Mouse (Mus musculus): ENCODE data around the gene Rd3l. TPM values are rescaled to one million over a fixed set of nuclear protein-coding genes. Genes with fewer than 3 reads are reported as not detected.

The Rd3l gene
- total and polyA plus RNA-seq, 3 experiments, result 0.08 TPM; not detected in 2

DNA sequence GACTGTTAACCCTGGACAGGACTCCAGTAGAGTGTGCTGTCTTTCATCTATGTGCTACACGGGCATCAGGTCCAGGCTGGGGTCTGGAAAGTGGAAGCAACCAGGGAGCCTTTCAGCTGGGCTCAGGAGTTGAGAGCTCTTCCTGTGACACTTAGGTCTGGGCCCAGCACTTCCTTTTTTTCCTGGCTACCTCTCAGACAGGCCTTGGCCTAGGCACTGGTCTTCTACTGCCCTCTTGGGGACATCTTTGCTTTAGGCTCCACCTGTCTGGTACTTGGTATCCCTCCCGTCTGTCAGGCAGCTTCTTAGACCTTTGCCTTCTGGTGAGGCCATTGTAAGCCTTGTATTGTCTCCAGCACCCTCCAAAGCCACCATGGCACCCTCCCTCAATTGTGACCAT lies 34.4 kb downstream of the Rd3l start:
- peak; percentile 88 for DNase-seq (ENCODE audit: low read depth, low spot score)
- Histone ChIP-seq H3K79me2 (ENCODE audit: control insufficient read depth, insufficient read depth, low read length, poor library complexity) (no peaks in the 10 kb centered on the region), H3K9ac (ENCODE audit: control insufficient read depth, low read depth, low read length, poor library complexity, severe bottlenecking) (peak overlapping the region; percentile 50), H3K36me3 (ENCODE audit: control insufficient read depth in 1 of 2, insufficient read depth in 2 of 2, low read length in 2 of 2) (peaks cover 0 to 13% of the 10 kb centered on the region in 2 experiments; a peak in 2 of 4 replicates), H3K27ac (ENCODE audit: control insufficient read depth, low read depth, low read length) (peak overlapping the region; percentile 85), H3K27me3 (ENCODE audit: control insufficient read depth in 1 of 2, insufficient read depth in 2 of 2, low read length in 2 of 2) (no peaks in the 10 kb centered on the region), H3K9me3 (replicated peaks; ENCODE audit: insufficient read depth, low read length) (no peaks in the 10 kb centered on the region), H3K4me3 (ENCODE audit: control insufficient read depth in 1 of 2, insufficient read depth in 1 of 2, low read depth in 2 of 2, low read length in 2 of 2) (peak overlapping the region in 1 of 2 experiments; percentile 13; a peak in 1 of 4 replicates), H3K4me1 (ENCODE audit: control insufficient read depth in 1 of 2, insufficient read depth in 2 of 2, low read length in 2 of 2) (peaks cover 10 to 22% of the 10 kb centered on the region in 2 experiments)
- TF ChIP-seq ZNF384 (IDR thresholded peaks at IDR 0.05; ENCODE audit: low read depth, low read length), result no peak
- peak; percentile 65 to 89 (median 82) for TF ChIP-seq CTCF (IDR thresholded peaks at IDR 0.05 in 2 of 3, conservative IDR thresholded peaks at IDR 0.05 in 1 of 3; ENCODE audit: control insufficient read depth in 1 of 3, insufficient read depth in 1 of 3, low read depth in 2 of 3, low read length in 3 of 3, poor library complexity in 1 of 3, severe bottlenecking in 1 of 3)
- TF ChIP-seq SMC3 (IDR thresholded peaks at IDR 0.05; ENCODE audit: low read depth, low read length), result peak; percentile 90
- TF ChIP-seq USF1 (IDR thresholded peaks at IDR 0.05; ENCODE audit: low read depth, low read length), result no peak
- peak; percentile 90 for TF ChIP-seq ZC3H11A (IDR thresholded peaks at IDR 0.05; ENCODE audit: low read depth, low read length)
- no peak for TF ChIP-seq MEF2A (IDR thresholded peaks at IDR 0.05; ENCODE audit: extremely low read depth, insufficient replicate concordance, low read depth, low read length, poor library complexity, severe bottlenecking)
- no peak for TF ChIP-seq CHD1 (IDR thresholded peaks at IDR 0.05; ENCODE audit: low read depth, low read length)
- TF ChIP-seq GATA1 (IDR thresholded peaks at IDR 0.05; ENCODE audit: low read depth, low read length), result no peak
- no peak for TF ChIP-seq ZKSCAN1 (IDR thresholded peaks at IDR 0.05; ENCODE audit: low read depth, low read length)
- no peak for TF ChIP-seq MAFK (IDR thresholded peaks at IDR 0.05; ENCODE audit: borderline replicate concordance, low read depth, low read length)
- no peak for TF ChIP-seq ZMIZ1 (IDR thresholded peaks at IDR 0.05; ENCODE audit: low read depth, low read length)
- TF ChIP-seq NELFE (IDR thresholded peaks at IDR 0.05; ENCODE audit: low read depth, low read length), result no peak
- TF ChIP-seq USF2 (IDR thresholded peaks at IDR 0.05; ENCODE audit: borderline replicate concordance in 1 of 2, insufficient read depth in 1 of 2, low read depth in 1 of 2, low read length in 2 of 2), result no peak
- TF ChIP-seq POLR2AphosphoS2 (IDR thresholded peaks at IDR 0.05; ENCODE audit: low read length), result no peak
- 0 out of 2 replicates have a peak, but pooled peaks have one; percentile 13 for TF ChIP-seq TBP (IDR thresholded peaks at IDR 0.05; ENCODE audit: low read depth, low read length)
- TF ChIP-seq MAZ (IDR thresholded peaks at IDR 0.05; ENCODE audit: low read depth, low read length), result no peak
- TF ChIP-seq RAD21 (IDR thresholded peaks at IDR 0.05; ENCODE audit: low read depth, low read length), result peak; percentile 93
- TF ChIP-seq TAL1 (IDR thresholded peaks at IDR 0.05; ENCODE audit: low read length), result no peak
- TF ChIP-seq POLR2AphosphoS5 (IDR thresholded peaks at IDR 0.05; ENCODE audit: borderline replicate concordance, low read depth, low read length), result no peak
- peak; percentile 57; the same call in 1 of the 2 replicates for TF ChIP-seq SIN3A (IDR thresholded peaks at IDR 0.05; ENCODE audit: low read length)
- TF ChIP-seq NRF1 (IDR thresholded peaks at IDR 0.05; ENCODE audit: insufficient read depth, low read depth, low read length, poor library complexity, severe bottlenecking), result no peak
- TF ChIP-seq ETS1 (IDR thresholded peaks at IDR 0.05; ENCODE audit: low read depth, low read length), result no peak
- no peak for TF ChIP-seq KAT2A (conservative IDR thresholded peaks at IDR 0.05; ENCODE audit: low read depth, low read length)
- no peak for TF ChIP-seq UBTF (IDR thresholded peaks at IDR 0.05; ENCODE audit: borderline replicate concordance, insufficient read depth, low read depth, low read length)
- TF ChIP-seq ELF1 (IDR thresholded peaks at IDR 0.05; ENCODE audit: low read depth, low read length), result peak; percentile 39; the same call in 1 of the 2 replicates
- TF ChIP-seq BHLHE40 (IDR thresholded peaks at IDR 0.05; ENCODE audit: borderline replicate concordance, low read depth, low read length), result no peak
- TF ChIP-seq CHD2 (IDR thresholded peaks at IDR 0.05; ENCODE audit: low read length), result no peak
- TF ChIP-seq MAX (IDR thresholded peaks at IDR 0.05; ENCODE audit: low read length), result 0 out of 2 replicates have a peak, but pooled peaks have one; percentile 3
- no peak for TF ChIP-seq GABPA (IDR thresholded peaks at IDR 0.05; ENCODE audit: low read depth, low read length)
- no peak for TF ChIP-seq HCFC1 (IDR thresholded peaks at IDR 0.05; ENCODE audit: low read depth, low read length)
- no peak for TF ChIP-seq E2F4 (IDR thresholded peaks at IDR 0.05; ENCODE audit: borderline replicate concordance, low read depth, low read length)
